Mouse (Mus musculus): Measurements from ENCODE around the gene Gbp2b. TPM values are rescaled to one million over a fixed set of nuclear protein-coding genes. Genes with fewer than 3 reads are reported as not detected.
"Not testable (repeated sequence)": the region's sequence is repeated elsewhere in the genome, so short reads cannot be mapped to it uniquely, and the experiment has no call there.

Gene Gbp2b
- polyA plus RNA-seq, 1 experiment from 2014 or later, result 0.05 TPM

GRCm38 (mm10) chr3:142560296-142560948, 34.2 kb upstream of the Gbp2b start:
- Histone ChIP-seq H3K9ac (replicated peaks; ENCODE audit: low read depth) (no peak overlapping the region), H3K27me3 (replicated peaks; ENCODE audit: insufficient read depth, low read length) (no peaks in the 10 kb centered on the region), H3K27ac (ENCODE audit: low read length) (peak overlapping the region; percentile 67), H3K4me3 (ENCODE audit: low read depth, low read length) (peak overlapping the region; percentile 41), H3K36me3 (ENCODE audit: insufficient read depth, low read length) (no peaks in the 10 kb centered on the region), H3K4me2 (replicated peaks; ENCODE audit: low read depth, low read length) (peak overlapping the region; percentile 56), H3K9me3 (ENCODE audit: low read length) (no peaks in the 10 kb centered on the region), H3K4me1 (ENCODE audit: insufficient read depth, low read depth, low read length) (no peaks in the 10 kb centered on the region)
- no peak for TF ChIP-seq EP300 (IDR thresholded peaks at IDR 0.05)
- peak; percentile 99 for TF ChIP-seq CTCF (IDR thresholded peaks at IDR 0.05)
- 4% methylated on average over 12 of the region's 12 CpGs for WGBS
- ATAC-seq, result peak; percentile 89
- peak; percentile 86 for DNase-seq (ENCODE audit: low spot score)

- peak overlapping the region; percentile 41; the same call in 1 of the 2 replicates for H3K4me3 ChIP-seq (ENCODE audit: low read depth, low read length)
- H3K36me3 ChIP-seq (ENCODE audit: insufficient read depth, low read length), result no peaks in the 10 kb centered on the region
- no peaks in the 10 kb centered on the region for H3K9me3 ChIP-seq (ENCODE audit: low read length)
- no peak overlapping the region for H3K9ac ChIP-seq (replicated peaks; ENCODE audit: low read depth)
- TF ChIP-seq CTCF (IDR thresholded peaks at IDR 0.05), result no peak
- no peak for TF ChIP-seq EP300 (IDR thresholded peaks at IDR 0.05)
- WGBS, result 78% methylated on average over 14 of the region's 14 CpGs
- peak overlapping the region; percentile 56; the same call in 1 of the 2 replicates for H3K4me2 ChIP-seq (replicated peaks; ENCODE audit: low read depth, low read length)
- DNase-seq (ENCODE audit: low spot score) (no peak), ATAC-seq (no peak)
- no peak overlapping the region for H3K27ac ChIP-seq (ENCODE audit: low read length)
- no peaks in the 10 kb centered on the region for H3K4me1 ChIP-seq (ENCODE audit: insufficient read depth, low read depth, low read length)
- H3K27me3 ChIP-seq (replicated peaks; ENCODE audit: insufficient read depth, low read length), result no peaks in the 10 kb centered on the region
Observed at GRCm38 (mm10) chr3:142561045-142561646, 33.5 kb upstream of the Gbp2b start.

GRCm38 (mm10) chr3:142561666-142562065, 33.0 kb upstream of the Gbp2b start:
- TF ChIP-seq EP300 (IDR thresholded peaks at IDR 0.05) (no peak), CTCF (IDR thresholded peaks at IDR 0.05) (no peak)
- Histone ChIP-seq H3K4me2 (replicated peaks; ENCODE audit: low read depth, low read length) (no peak overlapping the region), H3K27me3 (replicated peaks; ENCODE audit: insufficient read depth, low read length) (no peaks in the 10 kb centered on the region), H3K4me1 (ENCODE audit: insufficient read depth, low read depth, low read length) (no peaks in the 10 kb centered on the region), H3K4me3 (ENCODE audit: low read depth, low read length) (no peak overlapping the region), H3K9me3 (ENCODE audit: low read length) (no peaks in the 10 kb centered on the region), H3K9ac (replicated peaks; ENCODE audit: low read depth) (no peak overlapping the region), H3K36me3 (ENCODE audit: insufficient read depth, low read length) (no peaks in the 10 kb centered on the region), H3K27ac (ENCODE audit: low read length) (no peak overlapping the region)
- DNase-seq (ENCODE audit: low spot score) (no peak), ATAC-seq (no peak)
- WGBS, result 76% methylated on average over 7 of the region's 7 CpGs

GRCm38 (mm10) chr3:142567490-142567889, 27.2 kb upstream of the Gbp2b start:
- H3K4me3 ChIP-seq (ENCODE audit: low read depth, low read length); H3K27ac ChIP-seq (ENCODE audit: low read length); H3K9ac ChIP-seq (replicated peaks; ENCODE audit: low read depth); DNase-seq (ENCODE audit: low spot score); H3K9me3 ChIP-seq (ENCODE audit: low read length); H3K4me2 ChIP-seq (replicated peaks; ENCODE audit: low read depth, low read length); ATAC-seq; H3K27me3 ChIP-seq (replicated peaks; ENCODE audit: insufficient read depth, low read length); H3K36me3 ChIP-seq (ENCODE audit: insufficient read depth, low read length); H3K4me1 ChIP-seq (ENCODE audit: insufficient read depth, low read depth, low read length): not testable (repeated sequence)
- WGBS, result 84% methylated on average over 5 of the region's 5 CpGs

- 93% methylated on average over 4 of the region's 4 CpGs for WGBS
- Histone ChIP-seq H3K27me3 (replicated peaks; ENCODE audit: insufficient read depth, low read length) (no peaks in the 10 kb centered on the region), H3K4me2 (replicated peaks; ENCODE audit: low read depth, low read length) (no peak overlapping the region), H3K4me1 (ENCODE audit: insufficient read depth, low read depth, low read length) (no peaks in the 10 kb centered on the region), H3K27ac (ENCODE audit: low read length) (no peak overlapping the region), H3K9ac (replicated peaks; ENCODE audit: low read depth) (no peak overlapping the region), H3K9me3 (ENCODE audit: low read length) (no peaks in the 10 kb centered on the region), H3K36me3 (ENCODE audit: insufficient read depth, low read length) (no peaks in the 10 kb centered on the region; the same call in 1 of the 2 replicates), H3K4me3 (ENCODE audit: low read depth, low read length) (no peak overlapping the region)
- TF ChIP-seq CTCF (IDR thresholded peaks at IDR 0.05) (no peak), EP300 (IDR thresholded peaks at IDR 0.05) (no peak)
- ATAC-seq (no peak), DNase-seq (ENCODE audit: low spot score) (no peak)
Observed at GRCm38 (mm10) chr3:142570738-142571137, 23.9 kb upstream of the Gbp2b start.

GRCm38 (mm10) chr3:142577108-142577507, 17.5 kb upstream of the Gbp2b start:
- ATAC-seq (no peak), DNase-seq (ENCODE audit: low spot score) (no peak)
- TF ChIP-seq EP300 (IDR thresholded peaks at IDR 0.05) (no peak), CTCF (IDR thresholded peaks at IDR 0.05) (no peak)
- Histone ChIP-seq H3K9ac (replicated peaks; ENCODE audit: low read depth) (no peak overlapping the region), H3K9me3 (ENCODE audit: low read length) (no peaks in the 10 kb centered on the region), H3K4me2 (replicated peaks; ENCODE audit: low read depth, low read length) (no peak overlapping the region), H3K36me3 (ENCODE audit: insufficient read depth, low read length) (no peaks in the 10 kb centered on the region), H3K4me1 (ENCODE audit: insufficient read depth, low read depth, low read length) (no peaks in the 10 kb centered on the region), H3K4me3 (ENCODE audit: low read depth, low read length) (no peak overlapping the region), H3K27me3 (replicated peaks; ENCODE audit: insufficient read depth, low read length) (no peaks in the 10 kb centered on the region), H3K27ac (ENCODE audit: low read length) (no peak overlapping the region)
- WGBS, result 64% methylated on average over 3 of the region's 3 CpGs

All from lung, postnatal 0 days (tissue).